Mouse (Mus musculus) layer of hippocampus, adult 11-12 months (tissue): ENCODE data around the gene Stpg2.
"Not testable (repeated sequence)": the region's sequence is repeated elsewhere in the genome, so short reads cannot be mapped to it uniquely, and the experiment has no call there.

Experiments
- DNase-seq: peaks from one replicate; pipeline ENCODE4 v3.0.0; 2022; ENCODE audit warnings: low spot score

Stpg2 gene

DNA sequence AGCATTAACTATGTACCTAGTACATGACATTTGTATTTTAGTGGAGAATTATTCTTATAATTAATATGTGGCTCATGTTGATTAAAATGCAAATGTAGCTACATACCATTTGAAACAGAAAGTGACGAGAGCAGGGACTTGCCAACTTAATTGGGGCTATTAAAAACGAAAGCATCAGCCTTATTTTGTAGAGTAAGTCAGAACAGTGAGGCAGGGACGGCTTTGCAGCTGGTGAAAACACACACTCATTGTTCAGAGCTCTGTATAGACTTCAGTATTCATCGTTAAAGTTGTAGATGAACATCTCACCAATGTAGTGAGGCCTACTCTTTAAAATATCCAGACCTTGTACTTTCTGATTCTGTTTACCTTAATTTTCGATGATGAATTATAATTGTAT is 213.6 kb downstream of the Stpg2 start:
- DNase-seq: no peak

DNA sequence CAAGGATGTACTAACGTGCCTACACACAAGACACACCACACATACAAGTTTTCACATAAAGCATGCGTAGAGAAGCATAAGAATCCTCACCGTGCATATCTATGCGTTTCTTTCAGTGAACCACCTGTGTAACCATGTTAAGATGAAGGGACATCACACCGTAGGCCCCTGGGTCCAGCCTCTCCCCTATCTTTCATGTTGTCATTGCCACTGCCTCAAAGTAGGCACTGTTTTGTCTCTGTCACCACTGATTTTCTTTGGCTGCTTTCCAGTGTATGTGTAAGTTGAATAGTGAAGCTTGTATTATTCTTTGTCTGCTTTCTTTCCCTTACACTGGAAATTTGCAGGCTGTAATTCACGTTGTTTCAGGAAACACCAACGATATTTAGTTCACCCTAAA is 236.7 kb downstream of the Stpg2 start:
- no peak for DNase-seq

DNA sequence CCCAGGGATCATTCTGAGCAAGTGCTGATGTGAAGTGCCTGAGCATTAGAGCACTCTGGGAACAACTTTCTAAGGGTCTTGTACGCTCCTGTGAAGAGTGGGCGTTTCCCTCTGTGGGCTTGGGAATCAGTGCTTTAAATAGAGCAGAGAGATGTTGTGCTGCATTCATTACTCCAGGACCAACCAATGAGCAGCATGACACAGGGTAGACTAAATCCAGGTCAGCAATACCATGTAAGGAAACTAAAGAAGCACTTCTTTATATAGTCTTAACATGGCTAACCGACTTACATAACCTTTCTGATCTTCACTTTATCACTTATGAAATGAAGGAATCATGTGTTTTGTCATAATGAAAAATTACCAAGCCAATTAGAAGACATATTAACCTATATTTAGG is 290.4 kb downstream of the Stpg2 start:
- no peak for DNase-seq

DNA sequence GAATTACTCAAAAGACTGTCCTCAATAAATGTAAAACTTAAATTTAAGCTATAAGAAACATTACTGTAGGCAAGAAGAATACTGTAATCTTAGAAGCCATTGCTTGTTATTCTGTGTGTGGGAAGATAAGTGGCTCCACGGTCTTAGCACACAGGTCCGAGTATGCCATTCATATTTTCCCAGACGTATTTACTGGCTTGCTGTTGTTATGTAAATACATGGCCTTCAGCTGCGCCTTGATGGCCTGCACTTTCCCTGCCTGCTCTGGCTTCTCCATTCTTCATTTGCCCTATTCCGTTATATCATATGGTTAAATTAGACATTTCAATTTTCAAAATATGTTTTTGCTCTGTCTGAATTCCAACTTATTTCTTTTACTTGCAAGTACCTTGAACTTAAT is 296.7 kb downstream of the Stpg2 start:
- no peak for DNase-seq

DNA sequence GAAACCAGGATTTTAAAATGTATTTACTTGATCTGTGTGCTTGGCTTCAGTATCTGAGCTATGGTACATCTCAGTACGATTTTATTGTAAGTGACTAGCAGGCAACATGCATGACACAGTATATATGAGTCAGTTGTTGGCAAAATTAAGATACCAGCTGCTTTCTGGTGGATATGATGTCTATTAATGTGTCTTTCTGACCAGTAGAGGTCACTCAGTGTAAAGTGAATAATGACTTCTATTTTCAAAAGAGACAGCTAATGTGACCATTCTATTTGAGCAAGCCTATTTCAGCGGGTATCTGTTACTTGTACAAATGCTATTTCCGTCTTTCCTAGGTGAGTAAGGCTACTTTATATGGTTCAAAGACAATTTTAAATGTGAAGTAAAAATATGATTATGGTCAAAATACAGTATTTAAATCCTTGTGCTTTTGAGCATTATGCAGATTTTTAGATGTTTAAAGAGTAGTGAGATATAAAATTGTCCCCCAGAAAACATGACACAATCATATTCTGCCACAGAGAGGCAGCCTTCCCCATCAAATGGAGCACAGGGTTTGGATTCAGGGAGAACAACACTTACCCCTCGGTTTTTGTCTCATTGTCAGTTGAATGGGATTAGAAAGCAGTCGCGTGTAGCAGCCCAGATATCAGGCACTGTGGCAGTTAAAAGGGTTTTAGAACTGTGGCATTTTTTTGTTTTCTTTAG is 303.9 kb downstream of the Stpg2 start:
- peak; percentile 40 for DNase-seq

DNA sequence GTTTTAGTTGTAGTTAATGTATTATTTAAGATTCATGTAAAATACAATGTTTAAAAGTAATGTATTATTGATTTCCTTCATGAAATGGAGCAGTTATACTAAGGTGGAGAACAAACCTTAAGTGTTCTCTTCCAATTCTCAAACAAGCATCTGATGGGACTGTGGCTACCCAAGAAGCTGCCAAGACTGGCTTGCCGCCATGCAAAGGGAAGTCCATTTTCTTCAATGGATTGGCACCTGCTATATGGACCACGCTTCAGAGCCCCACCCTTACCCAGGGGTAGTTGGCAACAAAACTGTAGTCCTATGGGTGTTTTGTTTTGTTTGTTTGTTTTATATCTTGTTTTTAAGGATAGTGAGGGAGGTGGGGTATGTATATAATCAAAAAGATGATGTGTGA is 373.0 kb downstream of the Stpg2 start:
- DNase-seq: no peak

DNA sequence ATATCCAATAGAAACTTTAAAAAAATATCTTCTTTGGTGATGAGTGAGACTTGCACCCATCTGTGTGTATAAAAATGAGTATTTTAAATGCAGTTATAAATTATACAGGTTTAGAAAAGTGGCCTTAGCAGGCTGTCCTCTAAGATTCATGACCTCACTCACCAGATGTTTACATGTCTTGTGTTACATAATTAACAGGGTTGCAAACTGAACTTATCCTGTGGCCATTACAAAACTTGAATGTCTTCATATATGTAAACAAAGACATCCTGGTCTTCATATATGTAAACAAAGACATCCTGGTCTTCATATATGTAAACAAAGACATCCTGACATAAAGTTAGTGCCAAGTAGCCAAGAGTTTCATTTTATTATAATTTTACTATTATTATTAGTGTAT is 375.8 kb downstream of the Stpg2 start:
- DNase-seq: no peak

DNA sequence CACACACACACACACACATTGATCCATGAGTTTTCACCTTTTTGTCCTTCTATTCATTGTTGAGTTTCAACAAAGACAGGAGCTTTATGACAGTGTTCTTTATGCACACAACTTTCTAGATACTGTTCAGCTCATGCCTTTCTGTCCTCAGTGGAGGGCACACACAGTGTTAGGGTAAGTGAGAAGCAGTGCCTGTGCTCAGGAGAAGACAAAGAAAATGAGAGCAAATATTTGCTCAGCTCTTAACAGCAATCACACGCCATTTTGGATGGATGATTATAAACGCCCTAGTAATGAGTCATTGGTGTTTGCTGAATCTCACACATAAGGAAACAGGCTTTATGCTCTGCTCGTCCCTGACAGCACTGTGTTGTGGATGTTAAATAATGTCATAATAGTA is 394.0 kb downstream of the Stpg2 start:
- DNase-seq: no peak

DNA sequence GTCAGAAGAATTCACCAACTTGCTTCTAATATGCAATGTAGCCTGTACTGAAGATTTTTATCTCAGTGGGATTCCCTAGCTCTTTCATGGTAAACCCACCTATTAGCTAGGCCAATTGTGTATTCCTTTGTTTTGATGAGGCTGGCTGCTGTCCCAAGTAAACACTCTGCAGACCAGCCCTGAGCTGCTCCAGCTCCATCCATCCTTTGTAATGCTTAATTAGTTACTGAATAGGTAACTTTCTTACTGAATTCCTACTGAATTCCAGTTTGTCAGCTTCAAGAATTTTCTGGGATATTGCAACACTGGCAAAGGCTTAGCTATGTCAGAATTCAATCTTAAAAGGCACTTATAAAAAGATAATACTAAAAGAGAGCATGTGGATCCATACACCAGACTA is 402.8 kb downstream of the Stpg2 start:
- DNase-seq: not testable (repeated sequence)

DNA sequence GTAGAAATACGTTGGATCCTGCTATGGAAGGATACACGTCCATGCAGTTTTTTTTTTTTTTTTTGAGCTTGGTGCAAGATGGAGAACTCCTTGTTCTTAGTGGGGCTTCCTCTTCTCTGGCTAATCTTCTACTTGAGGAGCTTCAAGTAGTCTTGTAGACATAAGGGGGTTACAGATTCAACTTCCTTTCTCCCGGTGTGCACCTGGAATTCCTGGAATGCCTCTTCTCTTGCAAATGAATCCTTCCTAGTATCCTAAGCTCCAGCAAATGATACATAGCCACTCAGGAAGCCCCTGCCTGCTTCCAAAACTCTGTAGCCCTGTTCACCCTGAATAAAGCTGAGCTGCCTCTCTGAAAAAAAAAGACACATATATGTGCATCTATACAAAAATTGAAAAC is 409.1 kb downstream of the Stpg2 start:
- no peak for DNase-seq

DNA sequence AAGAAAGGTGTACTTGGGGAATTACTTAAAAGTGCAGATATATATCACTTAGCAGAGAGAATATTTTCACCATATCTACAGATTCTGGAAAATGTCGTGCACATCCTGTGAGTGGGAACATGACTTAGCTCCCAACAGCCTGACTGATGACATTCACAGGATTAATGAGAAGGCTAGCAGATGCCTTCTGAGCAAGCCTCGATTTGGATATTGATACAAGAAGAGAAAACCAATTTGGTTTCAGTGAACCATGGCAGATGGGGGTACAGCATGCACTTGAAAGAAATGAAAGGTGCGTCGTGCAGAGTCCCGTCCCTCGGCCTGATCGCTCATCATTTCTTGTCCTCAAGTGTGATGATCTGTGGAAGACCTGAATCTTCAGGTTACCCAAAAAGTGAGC is 410.3 kb downstream of the Stpg2 start:
- DNase-seq: peak; percentile 39

DNA sequence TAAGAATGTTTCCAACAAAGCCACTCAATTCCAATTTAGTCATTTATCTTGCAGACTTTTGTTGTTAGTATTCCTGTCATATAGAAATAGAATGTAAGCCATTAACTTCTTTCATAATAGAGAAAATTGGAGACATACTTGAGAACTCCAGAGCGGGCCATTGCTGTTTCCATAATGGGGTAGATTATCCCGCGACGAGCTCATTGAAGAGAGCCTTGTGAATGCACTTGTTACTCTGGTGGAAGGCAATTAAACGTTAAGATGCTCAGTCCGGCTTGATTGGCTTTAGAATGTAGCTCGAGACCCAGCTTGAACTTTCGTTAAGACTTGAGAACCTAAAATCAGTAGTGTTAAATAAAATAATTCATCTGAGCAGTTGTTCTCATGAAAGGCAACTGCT is 432.4 kb downstream of the Stpg2 start:
- DNase-seq: no peak

DNA sequence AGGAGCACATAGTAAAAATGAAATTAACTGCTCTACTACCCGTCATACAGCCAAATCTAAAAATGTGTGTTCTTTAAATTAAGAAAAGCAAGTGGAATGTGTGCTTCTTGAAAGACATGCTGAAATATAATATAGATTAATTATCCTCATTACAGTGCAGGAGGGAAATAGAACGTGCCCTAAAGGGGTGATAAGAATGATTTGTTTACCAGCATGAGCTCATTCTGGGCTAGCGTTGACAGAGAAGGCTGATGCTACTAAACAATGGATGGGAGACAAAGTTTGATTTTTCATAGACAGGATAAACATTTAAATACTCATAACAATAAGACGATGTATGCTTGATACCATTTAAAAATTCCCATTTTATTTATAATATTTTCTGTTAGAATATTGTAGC is 446.0 kb downstream of the Stpg2 start:
- no peak for DNase-seq

DNA sequence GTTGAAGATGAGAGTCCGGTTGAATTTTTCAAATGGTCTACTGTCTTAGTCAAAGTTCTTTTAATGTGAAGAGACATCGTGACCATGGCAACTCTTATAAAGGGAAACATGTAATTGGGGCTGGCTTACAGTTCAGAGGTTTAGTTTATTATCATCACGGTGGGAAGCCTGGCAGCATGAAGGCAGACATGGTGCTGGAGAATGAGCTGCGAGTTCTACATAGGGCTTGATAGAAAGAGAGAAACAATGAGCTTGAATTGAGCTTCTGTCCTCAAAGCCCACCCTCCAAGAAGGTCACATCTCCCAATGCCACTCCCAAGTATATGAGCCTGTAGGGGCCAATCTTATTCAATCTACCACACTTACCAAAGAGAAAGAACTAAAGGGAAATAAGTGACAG is 453.9 kb downstream of the Stpg2 start:
- no peak for DNase-seq

DNA sequence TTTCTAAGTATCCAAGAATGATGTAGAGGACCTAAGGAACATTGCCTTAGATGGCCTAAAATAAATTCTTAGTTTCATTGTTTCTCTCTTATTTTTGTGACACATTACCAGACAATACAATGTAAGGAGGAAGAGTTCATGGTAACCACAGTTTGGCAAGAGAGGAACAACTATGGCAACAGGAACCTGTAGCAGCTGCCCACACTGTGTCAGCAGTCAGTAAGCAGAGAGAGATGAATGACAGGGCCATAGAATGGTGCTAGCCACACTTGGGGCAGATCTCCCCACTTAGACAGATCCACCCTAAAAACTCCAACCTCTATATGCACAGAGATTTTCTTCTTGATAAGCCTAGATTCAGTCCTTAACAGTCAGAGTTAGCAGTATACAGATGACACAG is 456.7 kb downstream of the Stpg2 start:
- DNase-seq: no peak

DNA sequence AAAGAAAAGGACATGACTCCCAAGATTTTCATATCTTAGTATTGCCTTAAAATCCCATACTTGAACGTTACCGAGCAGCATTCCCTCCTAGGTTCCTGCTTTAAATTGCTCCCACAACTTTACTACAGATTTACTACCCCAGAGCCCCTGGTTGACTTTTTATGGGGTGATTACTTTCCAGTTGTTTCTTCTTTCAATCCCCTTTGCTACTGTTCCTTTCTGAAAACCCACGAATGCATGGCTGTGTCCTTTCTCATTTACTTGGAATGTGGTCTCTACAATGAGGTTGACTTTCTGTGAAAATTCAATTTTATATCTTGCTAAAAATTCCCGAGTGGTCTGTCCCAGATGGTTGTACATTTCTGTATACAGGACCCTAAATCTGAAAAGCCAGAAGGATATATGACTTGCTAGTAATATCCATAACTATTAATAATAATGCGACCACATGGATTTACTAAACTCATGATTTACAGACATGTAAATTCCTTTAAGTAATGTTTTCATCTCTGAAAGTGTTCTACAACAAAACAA is 458.3 kb downstream of the Stpg2 start:
- DNase-seq: no peak

DNA sequence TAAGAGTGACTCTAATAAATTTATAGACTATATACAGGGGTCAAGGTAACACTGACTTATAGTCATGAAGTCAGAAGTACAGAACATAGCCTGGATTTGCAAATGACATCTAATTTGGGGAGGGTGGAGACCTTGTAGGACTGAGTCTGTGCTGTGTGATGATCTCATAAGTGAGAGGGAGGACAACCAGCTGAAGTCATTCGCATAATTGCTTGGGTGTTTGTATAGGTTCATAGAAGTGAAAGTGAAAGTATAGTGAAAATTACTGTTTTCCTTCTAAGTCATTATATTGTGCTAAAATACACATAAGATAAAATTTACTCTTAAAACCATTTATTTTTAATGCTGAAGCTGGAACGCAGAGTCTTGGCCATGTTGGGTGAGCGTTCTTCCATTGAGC is 459.6 kb downstream of the Stpg2 start:
- no peak for DNase-seq

DNA sequence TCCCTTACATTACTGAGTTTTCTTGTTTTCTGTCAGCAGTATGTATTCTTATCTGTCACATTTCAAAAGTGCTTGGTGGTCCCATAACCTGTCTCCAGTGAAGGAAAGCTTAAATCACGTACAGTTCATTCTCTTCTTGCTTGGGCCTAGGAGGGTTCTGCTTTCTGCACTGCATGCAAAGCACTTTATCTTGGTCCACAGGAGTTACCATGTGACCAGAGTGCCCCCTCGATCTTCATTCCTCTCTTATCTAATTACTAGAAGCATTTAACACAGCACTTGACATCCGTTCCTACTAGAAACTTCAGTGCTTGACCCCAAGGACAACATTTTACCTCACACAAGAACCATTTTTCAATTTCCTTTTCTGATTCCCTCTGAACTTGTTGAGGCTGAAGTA is 470.7 kb downstream of the Stpg2 start:
- no peak for DNase-seq

DNA sequence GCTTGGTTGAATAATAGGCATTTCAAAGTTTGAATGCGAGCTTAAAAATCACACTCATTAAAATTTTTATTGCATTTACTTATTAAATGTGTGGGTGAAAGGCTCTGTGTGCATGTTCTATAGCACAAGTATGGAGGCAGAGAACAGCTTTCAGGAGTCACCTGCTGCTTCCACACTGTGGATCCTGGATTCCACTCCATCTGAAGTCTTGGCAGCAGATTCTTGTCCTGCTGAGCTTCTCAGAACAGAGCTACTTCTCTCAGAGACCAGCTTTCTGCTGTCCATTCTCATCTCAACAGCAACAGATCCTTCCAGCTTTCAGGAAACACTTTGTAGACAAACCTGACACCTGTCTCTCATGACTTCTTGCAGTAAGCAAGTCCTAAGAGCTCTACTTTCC is 471.2 kb downstream of the Stpg2 start:
- DNase-seq: no peak

DNA sequence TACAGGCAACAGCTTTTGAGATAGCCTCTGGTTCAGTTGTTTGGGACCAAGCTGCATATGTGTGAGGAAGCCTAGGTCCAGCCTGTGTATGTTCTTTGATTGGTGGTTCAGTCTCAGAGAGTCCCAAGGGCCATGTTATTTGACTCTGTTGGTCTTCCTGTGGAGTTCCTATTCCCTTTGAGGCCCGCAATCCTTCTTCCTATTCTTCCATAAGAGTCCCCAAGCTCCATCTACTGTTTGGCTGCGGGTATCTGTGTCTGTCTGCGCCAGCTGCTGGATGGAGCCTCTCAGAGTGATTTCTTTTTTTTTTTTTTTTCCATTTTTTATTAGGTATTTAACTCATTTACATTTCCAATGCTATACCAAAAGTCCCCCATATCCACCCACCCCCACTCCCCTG is 498.7 kb downstream of the Stpg2 start:
- DNase-seq: not testable (repeated sequence)

DNA sequence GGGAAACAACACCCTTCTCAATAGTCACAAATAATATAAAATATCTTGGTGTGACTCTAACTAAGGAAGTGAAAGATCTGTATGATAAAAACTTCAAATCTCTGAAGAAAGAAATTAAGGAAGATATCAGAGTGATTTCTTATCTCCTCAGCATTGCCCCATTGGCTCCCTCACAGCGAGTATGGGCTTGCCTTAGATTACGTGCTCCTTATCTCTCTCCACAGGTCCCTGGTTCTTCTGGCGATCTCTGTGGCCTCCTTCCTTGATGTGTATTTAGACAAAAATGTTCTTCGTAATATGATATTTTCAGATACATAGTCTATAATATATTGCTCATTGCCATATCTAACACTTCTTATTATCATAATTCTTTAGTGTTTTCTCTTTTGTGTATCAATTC is 501.9 kb downstream of the Stpg2 start:
- DNase-seq: not testable (repeated sequence)

DNA sequence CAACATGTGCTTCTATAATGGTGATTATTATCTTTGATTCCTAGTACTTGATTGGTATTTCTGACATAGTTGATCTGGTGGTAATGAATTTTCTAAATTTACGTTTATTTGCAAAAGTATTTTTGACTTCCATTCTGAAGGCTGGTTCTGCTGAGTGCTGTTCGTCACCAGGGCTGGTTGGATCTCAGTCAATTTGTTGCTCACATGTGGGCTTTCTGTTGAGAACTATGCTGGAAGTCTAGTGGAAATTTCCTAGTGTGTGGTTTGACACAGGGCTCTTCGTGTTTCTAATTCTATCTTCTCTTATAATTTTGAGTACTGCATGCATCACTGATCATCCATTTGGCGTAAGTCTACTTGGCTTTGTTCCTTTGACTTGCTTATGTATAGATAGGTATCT is 504.3 kb downstream of the Stpg2 start:
- DNase-seq: peak; percentile 12

DNA sequence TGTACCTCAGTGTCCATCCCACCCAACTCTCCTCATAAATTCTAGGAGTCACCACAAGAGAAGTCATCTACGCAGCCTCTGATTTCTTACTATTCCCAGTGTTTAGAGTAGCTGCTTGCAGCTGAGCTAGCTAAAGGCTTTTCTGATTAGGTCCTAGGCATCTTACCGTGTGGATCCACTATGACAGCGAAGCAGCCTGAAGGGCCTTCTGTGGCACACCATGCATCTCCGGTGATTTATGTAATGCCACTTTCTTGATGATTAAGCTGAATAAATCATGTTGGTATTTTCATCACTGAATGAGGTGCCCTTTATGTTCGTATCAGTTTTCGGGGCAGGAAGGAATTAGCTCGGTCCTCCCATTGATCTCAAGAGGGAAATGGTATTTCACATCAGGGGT is 523.3 kb downstream of the Stpg2 start:
- no peak for DNase-seq

DNA sequence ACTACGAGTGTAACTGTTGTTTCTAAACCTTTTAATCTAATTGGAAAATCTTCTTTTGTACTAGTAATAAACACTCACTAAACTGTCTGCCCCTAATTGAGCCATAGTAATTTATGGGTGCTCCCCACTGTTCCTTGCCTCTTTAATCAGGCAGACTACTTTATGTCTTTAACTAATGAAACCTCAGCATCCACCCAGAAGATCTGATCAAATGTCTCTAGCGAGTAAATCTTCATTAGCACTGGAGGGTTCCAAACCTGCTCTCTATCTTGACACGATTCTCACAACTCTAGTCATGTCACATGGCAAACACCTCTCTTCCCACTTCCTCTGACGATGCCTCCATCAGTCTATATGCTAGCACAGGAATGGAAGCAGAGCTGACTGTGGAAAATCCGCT is 523.8 kb downstream of the Stpg2 start:
- no peak for DNase-seq
